Mouse (Mus musculus): Measurements from ENCODE around the gene Arhgef1. TPM values are rescaled to one million over a fixed set of nuclear protein-coding genes. Genes with fewer than 3 reads are reported as not detected.
A peak's percentile ranks its signal among the peaks of the same experiment; 100 is the strongest.
"Not testable (repeated sequence)": the region's sequence is repeated elsewhere in the genome, so short reads cannot be mapped to it uniquely, and the experiment has no call there.

The Arhgef1 gene
- total RNA-seq, 2 experiments from 2014 or later: 83.0 to 97.9 TPM

GRCm38 (mm10) chr7:24889431-24890220 lies 13.1 kb upstream of the Arhgef1 start:
- no peak for DNase-seq (ENCODE audit: low spot score in 2 of 2)

GRCm38 (mm10) chr7:24890281-24891216 lies 12.2 kb upstream of the Arhgef1 start:
- DNase-seq (ENCODE audit: low spot score in 2 of 2): peak; percentile 77 to 81

- DNase-seq (ENCODE audit: low spot score in 2 of 2): no peak
These were observed 11.2 kb upstream of the Arhgef1 start for GRCm38 (mm10) chr7:24891241-24892124.

- no peak for DNase-seq (ENCODE audit: low spot score in 2 of 2)
These were observed 10.6 kb upstream of the Arhgef1 start for GRCm38 (mm10) chr7:24892125-24892583.

GRCm38 (mm10) chr7:24895749-24896148 lies 7.0 kb upstream of the Arhgef1 start:
- DNase-seq (ENCODE audit: low spot score in 2 of 2): not testable (repeated sequence)

- no peak for DNase-seq (ENCODE audit: low spot score in 2 of 2)
These were observed 6.4 kb upstream of the Arhgef1 start for GRCm38 (mm10) chr7:24896269-24896668.

- DNase-seq (ENCODE audit: low spot score in 2 of 2): no peak
These were observed 5.5 kb upstream of the Arhgef1 start, which contains the start of gene Cd79a for GRCm38 (mm10) chr7:24897224-24897623. Gene Cd79a, plus strand, starts transcription at chr7:24897381.

GRCm38 (mm10) chr7:24897959-24898358 lies 4.8 kb upstream of the Arhgef1 start:
- no peak for DNase-seq (ENCODE audit: low spot score in 2 of 2)

GRCm38 (mm10) chr7:24901114-24901513 lies 1.6 kb upstream of the Arhgef1 start:
- no peak for DNase-seq (ENCODE audit: low spot score in 2 of 2)

GRCm38 (mm10) chr7:24901842-24902241 lies 870 bp upstream of the Arhgef1 start:
- DNase-seq (ENCODE audit: low spot score in 2 of 2): no peak

- DNase-seq (ENCODE audit: low spot score in 2 of 2): no peak
These were observed 465 bp upstream of the Arhgef1 start for GRCm38 (mm10) chr7:24902264-24902629.

- no peak for DNase-seq (ENCODE audit: low spot score in 2 of 2)
These were observed 723 bp downstream of the Arhgef1 start for GRCm38 (mm10) chr7:24903444-24903825.

GRCm38 (mm10) chr7:24904070-24904483 lies 1.4 kb downstream of the Arhgef1 start:
- peak; percentile 95 to 97 for DNase-seq (ENCODE audit: low spot score in 2 of 2)

- peak in 1 of 2 experiments; percentile 65 for DNase-seq (ENCODE audit: low spot score in 2 of 2)
These were observed 2.2 kb downstream of the Arhgef1 start for GRCm38 (mm10) chr7:24904936-24905335.

GRCm38 (mm10) chr7:24906551-24906950 lies 3.8 kb downstream of the Arhgef1 start:
- no peak for DNase-seq (ENCODE audit: low spot score in 2 of 2)

- no peak for DNase-seq (ENCODE audit: low spot score in 2 of 2)
These were observed 4.6 kb downstream of the Arhgef1 start for GRCm38 (mm10) chr7:24907211-24907748.

GRCm38 (mm10) chr7:24912480-24912879 lies 9.8 kb downstream of the Arhgef1 start:
- DNase-seq (ENCODE audit: low spot score in 2 of 2): no peak

- no peak for DNase-seq (ENCODE audit: low spot score in 2 of 2)
These were observed 16.1 kb downstream of the Arhgef1 start for GRCm38 (mm10) chr7:24918763-24919323.

- DNase-seq (ENCODE audit: low spot score in 2 of 2): peak; percentile 58 to 64
These were observed 17.0 kb downstream of the Arhgef1 start for GRCm38 (mm10) chr7:24919728-24920127.

- no peak for DNase-seq (ENCODE audit: low spot score in 2 of 2)
These were observed 27.8 kb downstream of the Arhgef1 start for GRCm38 (mm10) chr7:24930475-24930874.
